Mouse (Mus musculus): ENCODE data around the gene Gm10277. TPM values are rescaled to one million over a fixed set of nuclear protein-coding genes. Genes with fewer than 3 reads are reported as not detected.
A peak's percentile ranks its signal among the peaks of the same experiment; 100 is the strongest.

Gm10277 gene
- polyA plus RNA-seq, 1 experiment, result not detected

GRCm38 (mm10) chr11:77827241-77827995, 39.9 kb upstream of the Gm10277 start:
- 51% methylated on average over 18 of the region's 18 CpGs for WGBS
- no peak for TF ChIP-seq POLR2A (IDR thresholded peaks at IDR 0.05; ENCODE audit: borderline replicate concordance, insufficient read depth, low read length)
- TF ChIP-seq CTCF (IDR thresholded peaks at IDR 0.05; ENCODE audit: borderline replicate concordance, insufficient read depth, low read depth, low read length), result peak; percentile 99
- H3K4me1 ChIP-seq (ENCODE audit: control insufficient read depth, insufficient read depth, low read length), result peaks cover 23% of the 10 kb centered on the region

GRCm38 (mm10) chr11:77826311-77826710, 38.8 kb upstream of the Gm10277 start:
- Histone ChIP-seq H3K4me1 (ENCODE audit: control insufficient read depth, insufficient read depth, low read length) (peaks cover 20% of the 10 kb centered on the region), H3K27me3 (ENCODE audit: control insufficient read depth, insufficient read depth, low read length) (no peaks in the 10 kb centered on the region), H3K4me3 (replicated peaks; ENCODE audit: insufficient read depth, low read depth, low read length) (no peak overlapping the region), H3K27ac (ENCODE audit: insufficient read depth, low read length) (no peak overlapping the region)
- 12% methylated on average over 3 of the region's 3 CpGs for WGBS
- TF ChIP-seq POLR2A (IDR thresholded peaks at IDR 0.05; ENCODE audit: borderline replicate concordance, insufficient read depth, low read length) (no peak), CTCF (IDR thresholded peaks at IDR 0.05; ENCODE audit: borderline replicate concordance, insufficient read depth, low read depth, low read length) (no peak)
- peak in 1 of 2 experiments; percentile 52 for DNase-seq

More at GRCm38 (mm10) chr11:77827241-77827995, 39.9 kb upstream of the Gm10277 start:
- H3K4me3 ChIP-seq (replicated peaks; ENCODE audit: insufficient read depth, low read depth, low read length), result no peak overlapping the region
- no peaks in the 10 kb centered on the region for H3K27me3 ChIP-seq (ENCODE audit: control insufficient read depth, insufficient read depth, low read length)
- H3K27ac ChIP-seq (ENCODE audit: insufficient read depth, low read length), result no peak overlapping the region
- peak; percentile 81 to 88 for DNase-seq

GRCm38 (mm10) chr11:77825853-77826252, 38.3 kb upstream of the Gm10277 start:
- peaks cover 24% of the 10 kb centered on the region for H3K4me1 ChIP-seq (ENCODE audit: control insufficient read depth, insufficient read depth, low read length)
- 15% methylated on average over 5 of the region's 5 CpGs for WGBS
- peak; percentile 76 to 79 for DNase-seq
- TF ChIP-seq CTCF (IDR thresholded peaks at IDR 0.05; ENCODE audit: borderline replicate concordance, insufficient read depth, low read depth, low read length) (peak; percentile 94), POLR2A (IDR thresholded peaks at IDR 0.05; ENCODE audit: borderline replicate concordance, insufficient read depth, low read length) (no peak)
- H3K27ac ChIP-seq (ENCODE audit: insufficient read depth, low read length), result no peak overlapping the region
- no peak overlapping the region for H3K4me3 ChIP-seq (replicated peaks; ENCODE audit: insufficient read depth, low read depth, low read length)
- H3K27me3 ChIP-seq (ENCODE audit: control insufficient read depth, insufficient read depth, low read length), result no peaks in the 10 kb centered on the region

- Histone ChIP-seq H3K4me3 (replicated peaks; ENCODE audit: insufficient read depth, low read depth, low read length) (no peak overlapping the region), H3K27me3 (ENCODE audit: control insufficient read depth, insufficient read depth, low read length) (no peaks in the 10 kb centered on the region), H3K4me1 (ENCODE audit: control insufficient read depth, insufficient read depth, low read length) (peaks cover 22% of the 10 kb centered on the region), H3K27ac (ENCODE audit: insufficient read depth, low read length) (no peak overlapping the region)
- peak; percentile 49 to 75 for DNase-seq
- 31% methylated on average over 7 of the region's 7 CpGs for WGBS
- TF ChIP-seq CTCF (IDR thresholded peaks at IDR 0.05; ENCODE audit: borderline replicate concordance, insufficient read depth, low read depth, low read length), result peak; percentile 78
- no peak for TF ChIP-seq POLR2A (IDR thresholded peaks at IDR 0.05; ENCODE audit: borderline replicate concordance, insufficient read depth, low read length)
These were observed 35.2 kb upstream of the Gm10277 start for GRCm38 (mm10) chr11:77822781-77823180.

- peak; percentile 73 to 82 for DNase-seq
These were observed 34.1 kb upstream of the Gm10277 start for GRCm38 (mm10) chr11:77821648-77822047.

GRCm38 (mm10) chr11:77816003-77816402, 28.5 kb upstream of the Gm10277 start:
- H3K27me3 ChIP-seq (ENCODE audit: control insufficient read depth, insufficient read depth, low read length), result no peaks in the 10 kb centered on the region
- peak; percentile 60 to 68 for DNase-seq
- WGBS, result 28% methylated on average over 3 of the region's 3 CpGs
- H3K27ac ChIP-seq (ENCODE audit: insufficient read depth, low read length), result no peak overlapping the region
- H3K4me1 ChIP-seq (ENCODE audit: control insufficient read depth, insufficient read depth, low read length), result peaks cover 7% of the 10 kb centered on the region
- TF ChIP-seq CTCF (IDR thresholded peaks at IDR 0.05; ENCODE audit: borderline replicate concordance, insufficient read depth, low read depth, low read length) (peak; percentile 98), POLR2A (IDR thresholded peaks at IDR 0.05; ENCODE audit: borderline replicate concordance, insufficient read depth, low read length) (no peak)
- H3K4me3 ChIP-seq (replicated peaks; ENCODE audit: insufficient read depth, low read depth, low read length), result no peak overlapping the region

More at GRCm38 (mm10) chr11:77821648-77822047, 34.1 kb upstream of the Gm10277 start:
- Histone ChIP-seq H3K4me3 (replicated peaks; ENCODE audit: insufficient read depth, low read depth, low read length) (no peak overlapping the region), H3K27me3 (ENCODE audit: control insufficient read depth, insufficient read depth, low read length) (no peaks in the 10 kb centered on the region), H3K27ac (ENCODE audit: insufficient read depth, low read length) (no peak overlapping the region), H3K4me1 (ENCODE audit: control insufficient read depth, insufficient read depth, low read length) (peaks cover 15% of the 10 kb centered on the region)
- 21% methylated on average over 8 of the region's 8 CpGs for WGBS
- TF ChIP-seq POLR2A (IDR thresholded peaks at IDR 0.05; ENCODE audit: borderline replicate concordance, insufficient read depth, low read length) (no peak), CTCF (IDR thresholded peaks at IDR 0.05; ENCODE audit: borderline replicate concordance, insufficient read depth, low read depth, low read length) (peak; percentile 95)

GRCm38 (mm10) chr11:77813969-77814368, 26.4 kb upstream of the Gm10277 start:
- Histone ChIP-seq H3K27ac (ENCODE audit: insufficient read depth, low read length) (no peak overlapping the region), H3K4me3 (replicated peaks; ENCODE audit: insufficient read depth, low read depth, low read length) (no peak overlapping the region)
- WGBS, result 14% methylated on average over 2 of the region's 2 CpGs

GRCm38 (mm10) chr11:77810018-77810417, 22.5 kb upstream of the Gm10277 start:
- peaks cover 28% of the 10 kb centered on the region for H3K4me1 ChIP-seq (ENCODE audit: control insufficient read depth, insufficient read depth, low read length)
- 94% methylated on average over 6 of the region's 6 CpGs for WGBS
- DNase-seq, result no peak
- no peak for TF ChIP-seq POLR2A (IDR thresholded peaks at IDR 0.05; ENCODE audit: borderline replicate concordance, insufficient read depth, low read length)
- no peak for TF ChIP-seq CTCF (IDR thresholded peaks at IDR 0.05; ENCODE audit: borderline replicate concordance, insufficient read depth, low read depth, low read length)
- no peak overlapping the region for H3K4me3 ChIP-seq (replicated peaks; ENCODE audit: insufficient read depth, low read depth, low read length)
- no peaks in the 10 kb centered on the region for H3K27me3 ChIP-seq (ENCODE audit: control insufficient read depth, insufficient read depth, low read length)
- no peak overlapping the region for H3K27ac ChIP-seq (ENCODE audit: insufficient read depth, low read length)

More at GRCm38 (mm10) chr11:77813969-77814368, 26.4 kb upstream of the Gm10277 start:
- DNase-seq, result no peak
- TF ChIP-seq POLR2A (IDR thresholded peaks at IDR 0.05; ENCODE audit: borderline replicate concordance, insufficient read depth, low read length) (no peak), CTCF (IDR thresholded peaks at IDR 0.05; ENCODE audit: borderline replicate concordance, insufficient read depth, low read depth, low read length) (no peak)
- Histone ChIP-seq H3K4me1 (ENCODE audit: control insufficient read depth, insufficient read depth, low read length) (peaks cover 11% of the 10 kb centered on the region), H3K27me3 (ENCODE audit: control insufficient read depth, insufficient read depth, low read length) (no peaks in the 10 kb centered on the region)

Data from cerebellum, adult 2 months (tissue).